Mouse (Mus musculus): ENCODE data around the gene Kcne1.

Gene Kcne1

GRCm38 (mm10) chr16:92305519-92305918, 53.7 kb downstream of the Kcne1 start:
- DNase-seq (ENCODE audit: low spot score) = no peak

- DNase-seq (ENCODE audit: low spot score) = no peak
Observed at GRCm38 (mm10) chr16:92302506-92302905, 56.8 kb downstream of the Kcne1 start.

- DNase-seq (ENCODE audit: low spot score) = no peak
Observed at GRCm38 (mm10) chr16:92301989-92302388, 57.3 kb downstream of the Kcne1 start.

- DNase-seq (ENCODE audit: low spot score) = peak; percentile 14
Observed at GRCm38 (mm10) chr16:92301412-92301806, 57.9 kb downstream of the Kcne1 start.

- peak; percentile 70 for DNase-seq (ENCODE audit: low spot score)
Observed at GRCm38 (mm10) chr16:92300649-92301411, 58.4 kb downstream of the Kcne1 start, which contains the start of gene Smim11. Gene Smim11 (plus strand): TSS chr16:92301286.
